Mouse (Mus musculus) hindbrain, embryonic 13.5 days (tissue): Measurements from ENCODE around the gene Tnfrsf1b. TPM values are rescaled to one million over a fixed set of nuclear protein-coding genes. Genes with fewer than 3 reads are reported as not detected.
"Not testable (repeated sequence)": the region's sequence is repeated elsewhere in the genome, so short reads cannot be mapped to it uniquely, and the experiment has no call there.

Experiments used
- ATAC-seq: fragments of 200-750 bp; cut with Nextera tagmentation; 2 replicates; pipeline ENCODE4 v1.8.0; 2017; ENCODE audit warnings: moderate TSS enrichment; ENCODE audit not compliant: low FRiP score
- H3K27ac ChIP-seq: fragments of 300-500 bp; sonication (generic); 2 replicates; pipeline ENCODE4 v1.5.1; 2015; ENCODE audit warnings: inconsistent platforms, mild to moderate bottlenecking, moderate library complexity
- H3K27me3 ChIP-seq: fragments of 300-500 bp; sonication (generic); 2 replicates; pipeline ENCODE4 v1.6.1; 2015; ENCODE audit warnings: mild to moderate bottlenecking, inconsistent platforms
- H3K36me3 ChIP-seq: fragments of 300-500 bp; sonication (generic); 2 replicates; pipeline ENCODE4 v1.6.1; 2015; ENCODE audit warnings: mild to moderate bottlenecking, inconsistent platforms
- H3K4me1 ChIP-seq: fragments of 300-500 bp; sonication (generic); replicated peaks from 2 replicates; pipeline ENCODE4 v1.6.1; 2015; ENCODE audit warnings: inconsistent platforms
- H3K4me2 ChIP-seq: fragments of 300-500 bp; sonication (generic); 2 replicates; pipeline ENCODE4 v1.6.1; 2015; ENCODE audit warnings: inconsistent platforms, mild to moderate bottlenecking, moderate library complexity
- H3K4me3 ChIP-seq: fragments of 300-500 bp; sonication (generic); 2 replicates; pipeline ENCODE4 v1.5.1; 2015; ENCODE audit warnings: mild to moderate bottlenecking, inconsistent platforms
- H3K9ac ChIP-seq: fragments of 300-500 bp; sonication (generic); 2 replicates; pipeline ENCODE4 v1.6.1; 2015; ENCODE audit warnings: mild to moderate bottlenecking, inconsistent platforms
- H3K9me3 ChIP-seq: fragments of 300-500 bp; sonication (generic); 2 replicates; pipeline ENCODE4 v1.6.1; 2016; ENCODE audit warnings: inconsistent platforms
- WGBS: fragments of 180-500 bp; shearing (Covaris S2); methylation state at CpG from one replicate; pipeline ENCODE4 v1.1.7; 2015; 5-methylcytosine and 5-hydroxymethylcytosine counted together
- polyA plus RNA-seq: library from polyadenylated mRNA; unstranded; fragments of >200 nt; fragmentation: Nextera tagmentation; extraction: Ambion mirVana; gene quantifications from 2 replicates; pipeline ENCODE4 v1.2.1, GENCODE M21; 2015

The Tnfrsf1b gene
- polyA plus RNA-seq, 1 experiment from 2014 or later: 3.2 TPM

DNA sequence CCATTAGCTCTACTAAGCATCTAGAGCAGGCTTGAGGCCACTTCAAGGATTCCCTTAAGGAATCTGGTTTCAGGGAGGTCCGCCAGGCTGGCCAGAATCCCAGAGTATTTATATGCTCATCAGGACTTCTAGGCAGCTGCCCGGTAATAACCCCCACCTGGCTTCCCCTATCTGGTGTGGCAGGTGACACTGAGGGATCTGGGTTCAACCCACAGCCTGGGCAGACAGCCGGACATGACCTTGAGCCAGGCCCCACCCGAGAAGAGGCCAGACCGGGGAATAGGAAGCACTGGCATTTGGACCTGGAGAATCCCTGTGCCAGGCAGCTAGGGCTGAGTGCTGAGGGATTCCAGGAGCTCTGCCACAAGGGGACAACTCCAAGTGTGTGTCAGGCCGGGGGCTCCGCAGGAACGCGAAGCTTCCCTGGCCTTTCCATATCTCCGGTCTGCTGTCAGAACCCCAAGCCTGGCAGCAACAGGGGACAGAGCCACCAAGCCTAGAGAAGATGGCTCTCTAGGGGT, 52.6 kb downstream of the Tnfrsf1b start:
- Histone ChIP-seq H3K4me2 (peak overlapping the region; percentile 98), H3K27me3 (no peaks in the 10 kb centered on the region), H3K27ac (peak overlapping the region; percentile 76), H3K9ac (peak overlapping the region; percentile 97), H3K4me1 (peaks cover 19% of the 10 kb centered on the region), H3K36me3 (peaks cover 13% of the 10 kb centered on the region), H3K9me3 (no peaks in the 10 kb centered on the region), H3K4me3 (peak overlapping the region; percentile 98)
- 1% methylated on average over 10 of the region's 10 CpGs for WGBS
- no peak; the same call in 1 of the 2 replicates for ATAC-seq

DNA sequence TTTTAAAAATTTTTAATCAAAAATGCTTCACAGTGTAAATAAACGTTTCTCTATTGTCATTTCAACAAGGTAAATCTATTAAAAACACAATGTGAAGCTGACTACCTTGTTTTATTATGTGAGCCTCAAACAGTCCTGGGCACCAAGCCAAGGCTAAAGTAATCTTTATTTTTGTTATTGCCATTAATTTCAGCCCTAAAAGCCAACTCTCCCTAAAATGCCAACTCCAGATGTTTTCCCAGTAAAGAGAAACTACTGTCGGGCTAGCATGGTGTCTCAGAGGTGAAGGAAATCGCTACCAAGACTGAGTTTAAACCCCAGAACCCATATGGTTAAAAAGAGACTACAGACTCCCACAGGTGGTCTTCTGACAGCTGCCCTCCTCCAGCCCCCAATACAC, 53.3 kb downstream of the Tnfrsf1b start:
- Histone ChIP-seq H3K4me3 (peak overlapping the region; percentile 98), H3K4me2 (peak overlapping the region; percentile 98), H3K27me3 (no peaks in the 10 kb centered on the region), H3K4me1 (peaks cover 19% of the 10 kb centered on the region), H3K36me3 (peaks cover 19% of the 10 kb centered on the region), H3K9me3 (no peaks in the 10 kb centered on the region), H3K9ac (peak overlapping the region; percentile 97), H3K27ac (no peak overlapping the region)
- 61% methylated on average over 3 of the region's 3 CpGs for WGBS
- no peak for ATAC-seq

DNA sequence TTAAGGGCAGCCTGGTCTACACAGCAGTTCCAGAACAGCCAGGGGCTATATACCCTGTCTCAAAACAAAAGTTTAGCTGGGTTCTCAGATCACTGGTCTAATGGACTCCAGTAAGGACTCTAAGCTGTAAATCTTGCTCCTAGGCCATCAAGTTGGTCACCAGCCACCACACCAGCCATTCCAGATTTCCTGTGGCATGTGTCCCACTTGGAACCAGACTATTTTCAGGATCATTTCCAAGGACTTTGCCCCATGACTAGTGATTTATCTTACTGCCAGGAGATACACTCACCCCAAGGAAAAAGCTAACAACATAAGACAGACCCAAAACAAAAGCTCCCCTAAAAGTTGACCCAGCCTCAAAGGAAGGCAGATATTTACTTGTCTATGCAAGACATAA, 54.0 kb downstream of the Tnfrsf1b start:
- no peak overlapping the region for H3K4me2 ChIP-seq
- peaks cover 19% of the 10 kb centered on the region for H3K4me1 ChIP-seq
- no peak for ATAC-seq
- H3K27me3 ChIP-seq: no peaks in the 10 kb centered on the region
- H3K9me3 ChIP-seq: no peaks in the 10 kb centered on the region
- H3K4me3 ChIP-seq: no peak overlapping the region
- no peak overlapping the region for H3K9ac ChIP-seq
- no peak overlapping the region for H3K27ac ChIP-seq
- peaks cover 21% of the 10 kb centered on the region for H3K36me3 ChIP-seq

DNA sequence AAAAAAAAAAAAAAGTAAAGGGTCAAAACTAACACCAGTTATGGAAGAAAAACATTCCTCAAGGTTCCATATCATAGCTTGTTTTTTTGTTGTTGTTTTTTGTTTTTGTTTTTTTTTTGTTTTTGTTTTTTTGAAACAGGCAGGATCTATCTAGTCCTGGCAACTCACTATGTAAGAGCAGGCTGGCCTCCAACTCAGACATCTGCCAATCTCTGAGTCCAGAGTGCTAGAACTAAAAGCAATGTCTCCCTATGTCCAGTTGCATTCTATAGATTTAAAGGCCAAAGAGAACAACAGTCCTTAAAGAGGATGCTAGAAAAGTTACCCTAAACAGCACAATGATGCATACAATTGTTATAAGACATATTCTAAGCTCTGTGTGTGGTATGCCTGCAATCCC, 58.1 kb downstream of the Tnfrsf1b start:
- Histone ChIP-seq H3K9me3 (no peaks in the 10 kb centered on the region), H3K36me3 (peaks cover 58% of the 10 kb centered on the region)
- ATAC-seq: no peak

DNA sequence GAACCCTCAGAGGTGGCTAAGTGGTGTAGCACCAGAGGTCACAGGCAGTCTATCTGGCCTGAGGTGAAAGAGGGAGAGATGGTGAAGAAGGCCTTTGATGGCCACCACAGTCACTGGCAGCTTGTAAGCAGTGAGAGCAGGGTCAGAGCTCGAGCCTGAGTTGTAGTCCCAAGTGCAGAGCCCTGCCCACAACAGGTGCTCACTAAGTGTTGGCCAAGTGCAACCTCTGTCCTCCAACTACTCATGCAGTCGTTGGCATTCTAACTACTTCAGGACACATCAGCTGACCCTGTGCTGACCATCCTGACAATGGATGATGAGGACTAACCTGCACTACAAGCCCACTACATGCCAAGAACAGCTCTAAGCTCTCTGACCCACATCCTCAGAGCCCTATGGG, 59.1 kb downstream of the Tnfrsf1b start:
- H3K4me2 ChIP-seq: no peak overlapping the region
- H3K9me3 ChIP-seq: no peaks in the 10 kb centered on the region
- H3K9ac ChIP-seq: no peak overlapping the region
- peaks cover 3% of the 10 kb centered on the region for H3K4me1 ChIP-seq
- no peak overlapping the region for H3K27ac ChIP-seq
- no peaks in the 10 kb centered on the region for H3K27me3 ChIP-seq
- peaks cover 67% of the 10 kb centered on the region for H3K36me3 ChIP-seq
- no peak for ATAC-seq
- H3K4me3 ChIP-seq: no peak overlapping the region
- 81% methylated on average over 2 of the region's 2 CpGs for WGBS

More for the DNA sequence above, 58.1 kb downstream of the Tnfrsf1b start:
- Histone ChIP-seq H3K4me1 (peaks cover 12% of the 10 kb centered on the region), H3K27me3 (no peaks in the 10 kb centered on the region), H3K4me2 (no peak overlapping the region), H3K27ac (no peak overlapping the region), H3K9ac (no peak overlapping the region), H3K4me3 (no peak overlapping the region)

DNA sequence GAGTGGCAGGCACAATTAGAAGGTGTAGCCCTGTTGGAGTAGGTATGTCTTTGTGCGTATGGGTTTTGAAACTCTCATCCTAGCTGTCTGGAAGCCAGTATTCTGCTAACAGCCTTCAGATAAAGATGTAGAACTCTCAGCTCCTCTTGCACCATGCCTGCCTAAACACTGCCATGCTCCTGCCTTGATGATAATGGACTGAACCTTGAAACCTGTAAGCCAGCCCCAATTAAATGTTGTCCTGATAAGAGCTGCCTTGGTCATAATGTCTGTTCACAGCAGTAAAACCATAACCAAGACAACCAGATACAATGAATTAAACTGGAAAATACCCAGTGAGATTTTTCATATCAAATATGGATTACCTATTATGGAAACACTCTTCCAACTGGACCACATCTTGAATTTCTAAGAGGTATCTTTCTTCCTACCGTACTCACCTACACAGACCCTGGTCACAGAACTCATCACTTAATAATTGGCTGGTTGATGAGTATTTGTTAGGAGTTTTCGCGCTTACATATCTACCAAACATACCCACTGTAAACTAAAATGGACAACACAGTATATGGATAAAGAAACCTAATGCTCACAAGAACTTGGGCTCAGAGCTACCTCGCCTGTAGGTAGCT, 67.6 kb downstream of the Tnfrsf1b start:
- H3K4me1 ChIP-seq: no peaks in the 10 kb centered on the region
- H3K4me2 ChIP-seq: no peak overlapping the region
- no peak overlapping the region for H3K4me3 ChIP-seq
- no peak overlapping the region for H3K27ac ChIP-seq
- WGBS: 95% methylated on average over 5 of the region's 5 CpGs
- no peak for ATAC-seq
- H3K9ac ChIP-seq: no peak overlapping the region
- H3K9me3 ChIP-seq: no peaks in the 10 kb centered on the region
- H3K36me3 ChIP-seq: peaks cover 61% of the 10 kb centered on the region
- no peaks in the 10 kb centered on the region for H3K27me3 ChIP-seq

DNA sequence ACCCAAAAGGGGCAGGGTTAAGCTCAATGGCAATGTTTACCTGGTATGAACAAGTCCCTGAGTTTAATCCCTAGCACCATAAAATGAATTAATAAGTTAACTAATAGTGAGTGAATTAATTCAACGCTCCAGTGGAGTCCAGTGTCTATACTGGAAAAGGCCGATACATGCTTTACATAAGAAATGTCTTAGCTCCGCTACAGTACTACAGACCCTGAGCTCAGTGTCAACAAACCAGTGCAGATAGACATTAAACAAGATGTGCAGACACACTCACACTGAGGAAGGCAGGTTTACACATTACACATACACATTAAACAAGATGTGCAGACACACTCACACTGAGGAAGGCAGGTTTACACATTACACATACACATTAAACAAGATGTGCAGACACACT, 81.1 kb downstream of the Tnfrsf1b start:
- H3K4me2 ChIP-seq, H3K4me3 ChIP-seq, H3K9ac ChIP-seq, H3K27me3 ChIP-seq, ATAC-seq, H3K4me1 ChIP-seq, H3K27ac ChIP-seq, H3K9me3 ChIP-seq: not testable (repeated sequence)
- WGBS: 93% methylated on average over 3 of the region's 3 CpGs
- H3K36me3 ChIP-seq: peaks cover 91% of the 10 kb centered on the region

DNA sequence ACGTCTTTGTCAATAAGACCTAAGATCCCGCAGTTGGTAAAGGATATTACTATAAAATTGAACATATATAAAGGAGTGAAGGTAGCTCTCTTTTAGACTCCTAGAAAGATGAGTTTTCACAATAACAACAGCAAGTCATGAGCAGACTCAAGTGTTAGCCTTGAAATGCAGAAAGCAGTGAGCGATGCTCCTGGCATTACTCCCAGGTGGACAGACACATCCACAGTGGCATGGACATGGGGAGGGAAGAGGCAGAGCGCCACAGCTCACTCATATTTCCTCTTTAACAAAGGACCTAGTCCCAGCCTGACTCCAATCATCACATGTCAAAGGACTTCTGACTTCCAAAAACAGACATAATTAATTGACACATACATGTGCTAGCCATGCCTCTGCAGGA, 82.6 kb downstream of the Tnfrsf1b start:
- no peak for ATAC-seq
- Histone ChIP-seq H3K27ac (no peak overlapping the region), H3K9me3 (no peaks in the 10 kb centered on the region), H3K27me3 (no peaks in the 10 kb centered on the region), H3K4me2 (no peak overlapping the region), H3K9ac (no peak overlapping the region), H3K4me1 (no peaks in the 10 kb centered on the region), H3K36me3 (peaks cover 91% of the 10 kb centered on the region), H3K4me3 (no peak overlapping the region)
- WGBS: 98% methylated on average over 4 of the region's 4 CpGs

Other genes starting within 250 kb of the Tnfrsf1b start
- 8.7 and 9.2 TPM in 2 replicates for gene Vps13d, start 51.9 kb downstream of the Tnfrsf1b start, polyA plus RNA-seq
- gene Tnfrsf8, start 68.3 kb upstream of the Tnfrsf1b start, polyA plus RNA-seq: 0.12 TPM in 2 replicates